Mouse (Mus musculus) kidney, adult 18-20 months (tissue): Measurements from ENCODE around the gene Asgr2.
"Not testable (repeated sequence)": the region's sequence is repeated elsewhere in the genome, so short reads cannot be mapped to it uniquely, and the experiment has no call there.

Source experiments
- DNase-seq: peaks from one replicate; pipeline ENCODE4 v3.0.0; 2021

Asgr2 gene

GRCm38 (mm10) chr11:70099102-70099501 is 6.7 kb downstream of the Asgr2 start:
- no peak for DNase-seq

GRCm38 (mm10) chr11:70099809-70100208 is 7.4 kb downstream of the Asgr2 start:
- DNase-seq, result no peak

- DNase-seq, result no peak
These were observed 11.4 kb downstream of the Asgr2 start for GRCm38 (mm10) chr11:70103701-70104315.

DNA sequence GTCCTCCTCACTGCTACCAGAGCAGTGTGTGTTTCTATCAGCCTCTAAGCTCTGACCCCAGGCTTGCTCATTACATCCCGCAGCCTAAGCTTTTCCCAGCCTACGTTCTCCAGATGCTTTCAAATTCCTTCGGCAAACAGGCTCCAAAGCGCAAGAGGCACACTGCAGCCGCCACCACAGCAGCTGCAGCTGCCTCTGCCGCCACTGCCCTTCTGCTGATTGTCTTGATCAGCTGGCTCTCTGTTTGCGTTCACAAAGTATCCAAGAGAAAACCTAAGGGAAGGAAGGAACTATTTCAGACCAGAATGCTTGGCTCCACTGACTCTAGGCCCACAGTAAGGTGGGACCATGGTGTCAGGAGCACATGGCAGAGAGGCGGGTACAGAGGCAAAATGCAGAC is 14.6 kb downstream of the Asgr2 start:
- no peak for DNase-seq

GRCm38 (mm10) chr11:70110146-70110545 is 17.7 kb downstream of the Asgr2 start:
- DNase-seq, result peak; percentile 53

DNA sequence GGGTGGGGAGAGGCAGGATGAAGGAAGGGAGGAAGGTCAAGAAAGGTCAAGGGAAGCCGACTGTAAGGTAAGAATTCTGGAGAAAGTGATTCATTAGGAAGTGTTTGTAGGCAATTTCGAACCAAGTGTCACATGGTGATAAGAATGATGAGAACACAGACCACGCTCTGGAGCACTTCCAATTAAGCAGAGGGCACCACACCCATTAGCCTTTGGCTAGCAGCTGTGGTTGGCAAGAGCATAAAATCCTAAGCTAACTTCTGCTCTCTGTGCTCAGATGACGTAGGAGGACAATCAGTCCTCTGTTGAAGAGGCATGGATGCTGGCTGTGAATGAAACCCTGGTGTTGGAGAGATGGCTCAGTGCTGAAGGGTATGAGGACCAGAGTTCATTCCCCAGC is 22.1 kb downstream of the Asgr2 start:
- DNase-seq, result no peak

DNA sequence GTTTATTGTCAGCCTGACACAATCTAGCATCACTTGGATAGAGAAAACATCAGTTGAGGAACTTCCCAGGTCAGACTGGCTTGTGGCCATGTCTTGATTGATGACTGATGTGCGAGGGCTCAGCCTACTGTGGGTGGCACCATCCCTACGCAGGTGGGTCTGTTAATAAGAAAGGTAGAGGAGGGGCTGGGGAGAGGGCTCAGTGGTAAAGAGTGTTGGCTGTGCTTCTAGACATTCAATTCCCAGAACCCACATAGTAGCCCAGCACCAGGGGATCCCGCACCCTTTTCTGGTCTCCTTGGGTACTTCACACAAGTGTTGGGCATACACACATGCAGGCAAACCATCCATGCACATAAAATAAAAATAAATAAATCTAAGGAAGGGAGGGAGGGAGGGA is 23.5 kb downstream of the Asgr2 start:
- DNase-seq, result no peak

- DNase-seq, result no peak
These were observed 37.5 kb downstream of the Asgr2 start, which contains the start of gene Mgl2 for GRCm38 (mm10) chr11:70129926-70130379. Gene Mgl2, plus strand, starts transcription at chr11:70130329.

GRCm38 (mm10) chr11:70135001-70135400 is 42.6 kb downstream of the Asgr2 start:
- not testable (repeated sequence) for DNase-seq

GRCm38 (mm10) chr11:70135925-70136324 is 43.5 kb downstream of the Asgr2 start:
- DNase-seq, result not testable (repeated sequence)

DNA sequence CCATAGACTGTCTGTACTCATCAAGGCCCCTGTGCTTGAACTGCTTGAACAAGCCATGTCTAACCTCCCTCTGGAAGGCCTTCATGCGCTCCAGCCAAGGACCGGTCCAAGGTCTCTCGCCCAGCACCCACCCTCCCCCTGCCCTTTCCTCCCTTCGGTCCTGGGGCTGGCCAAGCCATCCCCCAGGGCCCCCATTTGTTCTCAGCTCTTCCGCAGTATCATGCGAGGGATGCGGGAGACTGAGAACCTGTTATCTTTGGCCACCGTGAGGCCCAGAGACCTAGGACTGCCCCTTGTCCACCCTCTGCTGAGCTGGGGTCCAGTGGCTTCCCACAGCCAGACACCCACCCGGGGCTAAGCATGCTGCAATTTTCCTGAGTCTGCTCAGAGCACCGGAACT is 46.7 kb downstream of the Asgr2 start:
- DNase-seq, result no peak

GRCm38 (mm10) chr11:70151072-70151471 is 58.6 kb downstream of the Asgr2 start:
- peak; percentile 41 for DNase-seq
